Mouse (Mus musculus) hindbrain, embryonic 16.5 days (tissue): Measurements from ENCODE around the gene Lsm14a. TPM values are rescaled to one million over a fixed set of nuclear protein-coding genes. Genes with fewer than 3 reads are reported as not detected.
"Not testable (repeated sequence)": the region's sequence is repeated elsewhere in the genome, so short reads cannot be mapped to it uniquely, and the experiment has no call there.

Experiments used
- ATAC-seq: fragments of 200-750 bp; cut with Nextera tagmentation; 2 replicates; pipeline ENCODE4 v1.8.0; 2017; ENCODE audit warnings: moderate TSS enrichment, moderate library complexity
- H3K27ac ChIP-seq: fragments of 300-500 bp; sonication (generic); 2 replicates; pipeline ENCODE4 v1.5.1; 2014; ENCODE audit warnings: low read depth, mild to moderate bottlenecking, control low read depth, low read length, moderate library complexity
- H3K27me3 ChIP-seq: fragments of 300-500 bp; sonication (generic); replicated peaks from 2 replicates; pipeline ENCODE4 v1.6.1; 2014; ENCODE audit warnings: low read length; ENCODE audit not compliant: control insufficient read depth, insufficient read depth
- H3K36me3 ChIP-seq: fragments of 300-500 bp; sonication (generic); 2 replicates; pipeline ENCODE4 v1.6.1; 2014; ENCODE audit warnings: mild to moderate bottlenecking, low read length, moderate library complexity, mixed read lengths; ENCODE audit not compliant: control insufficient read depth, insufficient read depth
- H3K4me1 ChIP-seq: fragments of 300-500 bp; sonication (generic); 2 replicates; pipeline ENCODE4 v1.6.1; 2014; ENCODE audit warnings: low read depth, low read length; ENCODE audit not compliant: control insufficient read depth, insufficient read depth
- H3K4me2 ChIP-seq: fragments of 300-500 bp; sonication (generic); 2 replicates; pipeline ENCODE4 v1.6.1; 2014; ENCODE audit warnings: mild to moderate bottlenecking, low read length, control low read depth, moderate library complexity
- H3K4me3 ChIP-seq: fragments of 300-500 bp; sonication (generic); 2 replicates; pipeline ENCODE4 v1.5.1; 2014; ENCODE audit warnings: mild to moderate bottlenecking, low read length, control low read depth, moderate library complexity
- H3K9ac ChIP-seq: fragments of 300-500 bp; sonication (generic); 2 replicates; pipeline ENCODE4 v1.6.1; 2014; ENCODE audit warnings: low read depth, mild to moderate bottlenecking, control low read depth, low read length, moderate library complexity
- H3K9me3 ChIP-seq: fragments of 300-500 bp; sonication (generic); 2 replicates; pipeline ENCODE4 v1.6.1; 2014; ENCODE audit warnings: mild to moderate bottlenecking, low read length, moderate library complexity; ENCODE audit not compliant: control insufficient read depth
- WGBS: fragments of 180-500 bp; shearing (Covaris S2); extraction: QIAGEN DNeasy Blood & Tissue Kit; methylation state at CpG from one replicate; pipeline ENCODE4 v1.1.7; 2014; 5-methylcytosine and 5-hydroxymethylcytosine counted together
- polyA plus RNA-seq: library from polyadenylated mRNA; unstranded; fragments of >200 nt; fragmentation: Nextera tagmentation; extraction: Ambion mirVana; gene quantifications from 2 replicates; pipeline ENCODE4 v1.2.1, GENCODE M21; 2015

Gene Lsm14a
- polyA plus RNA-seq, 1 experiment from 2014 or later = 50.6 TPM

DNA sequence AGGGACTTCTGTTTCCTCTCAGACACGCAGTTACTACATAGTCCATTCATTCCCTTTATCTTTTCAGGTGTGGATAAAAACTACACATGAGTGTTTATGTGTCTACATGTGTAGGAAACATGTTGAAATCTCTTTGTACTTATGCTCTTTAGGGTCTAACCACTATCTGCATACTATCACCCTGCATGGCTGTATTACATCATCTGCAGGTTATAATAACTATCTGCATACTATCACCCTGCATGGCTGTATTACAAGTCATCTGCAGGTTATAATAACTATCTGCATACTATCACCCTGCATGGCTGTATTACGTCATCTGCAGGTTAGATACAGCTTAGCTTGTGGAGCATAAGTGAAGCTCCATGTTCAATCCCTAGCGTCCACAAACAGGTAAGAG, 46.1 kb downstream of the Lsm14a start:
- Histone ChIP-seq H3K4me2 (no peak overlapping the region), H3K9me3 (no peaks in the 10 kb centered on the region), H3K9ac (no peak overlapping the region), H3K4me1 (no peaks in the 10 kb centered on the region), H3K36me3 (peaks cover 39% of the 10 kb centered on the region), H3K27me3 (no peaks in the 10 kb centered on the region), H3K4me3 (no peak overlapping the region), H3K27ac (no peak overlapping the region)
- WGBS = 92% methylated on average over 3 of the region's 3 CpGs
- no peak for ATAC-seq

DNA sequence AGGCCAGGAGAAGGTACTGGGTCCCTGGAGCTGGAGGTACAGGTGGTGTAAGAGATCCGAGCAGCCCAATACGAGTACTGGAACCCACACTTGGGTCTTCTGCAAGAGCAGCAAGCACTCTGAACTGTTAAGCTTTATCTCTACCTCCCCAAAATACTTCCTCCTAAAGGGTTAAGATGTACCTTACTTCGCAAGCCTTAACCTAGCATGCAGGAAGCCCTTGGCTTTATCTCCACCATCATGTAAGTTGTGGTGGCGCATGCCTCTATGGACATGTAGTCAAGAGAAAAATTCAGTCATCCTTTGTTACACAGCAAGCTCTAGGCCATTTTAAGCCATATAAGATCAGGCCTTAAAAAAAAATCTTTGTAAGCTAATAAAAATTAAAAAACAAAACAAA, 46.6 kb downstream of the Lsm14a start:
- WGBS = 93% methylated on average over 4 of the region's 4 CpGs
- Histone ChIP-seq H3K4me2 (no peak overlapping the region), H3K27me3 (no peaks in the 10 kb centered on the region), H3K9ac (no peak overlapping the region), H3K9me3 (no peaks in the 10 kb centered on the region), H3K4me3 (no peak overlapping the region), H3K27ac (no peak overlapping the region), H3K36me3 (peaks cover 38% of the 10 kb centered on the region), H3K4me1 (no peaks in the 10 kb centered on the region)
- ATAC-seq = no peak

DNA sequence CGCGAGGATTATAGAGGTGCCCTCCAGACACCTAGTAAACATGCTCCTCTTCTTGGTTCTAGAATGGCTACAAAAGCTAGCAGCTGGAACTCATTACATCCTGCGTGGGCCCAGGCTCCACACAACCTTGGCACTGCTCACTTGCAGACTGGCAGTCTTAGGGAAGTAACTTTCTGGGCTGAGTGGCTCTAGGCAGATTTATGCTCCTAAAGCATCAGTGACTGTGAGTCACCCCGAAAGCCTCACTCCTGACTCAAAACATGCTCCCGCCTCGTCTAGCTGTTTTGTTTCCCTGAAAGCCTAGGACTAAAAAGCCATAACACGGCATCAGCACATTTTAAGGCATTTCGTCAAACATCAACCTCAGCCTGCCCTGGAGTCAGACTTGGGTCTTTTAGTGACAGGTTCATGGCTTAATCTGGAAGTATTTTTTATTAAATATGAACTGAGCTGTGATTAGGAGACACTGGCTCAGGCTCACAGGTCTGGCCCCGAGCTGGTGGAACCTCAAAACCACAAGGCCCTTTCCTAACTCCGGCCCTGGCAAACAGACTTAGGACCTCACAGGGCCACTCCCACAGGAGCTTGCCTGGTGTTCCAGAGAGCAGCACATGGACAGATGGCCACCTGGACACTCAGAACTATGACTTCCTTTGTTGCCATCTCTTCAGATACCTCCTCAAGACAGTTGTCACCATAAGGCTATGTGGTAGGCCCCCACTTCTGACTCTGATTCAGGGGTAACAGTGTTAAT, 50.9 kb downstream of the Lsm14a start:
- no peak for ATAC-seq
- Histone ChIP-seq H3K27ac (no peak overlapping the region), H3K4me1 (no peaks in the 10 kb centered on the region), H3K4me2 (no peak overlapping the region), H3K9me3 (no peaks in the 10 kb centered on the region), H3K9ac (no peak overlapping the region), H3K27me3 (no peaks in the 10 kb centered on the region), H3K4me3 (no peak overlapping the region), H3K36me3 (peaks cover 22% of the 10 kb centered on the region)
- 94% methylated on average over 10 of the region's 10 CpGs for WGBS

DNA sequence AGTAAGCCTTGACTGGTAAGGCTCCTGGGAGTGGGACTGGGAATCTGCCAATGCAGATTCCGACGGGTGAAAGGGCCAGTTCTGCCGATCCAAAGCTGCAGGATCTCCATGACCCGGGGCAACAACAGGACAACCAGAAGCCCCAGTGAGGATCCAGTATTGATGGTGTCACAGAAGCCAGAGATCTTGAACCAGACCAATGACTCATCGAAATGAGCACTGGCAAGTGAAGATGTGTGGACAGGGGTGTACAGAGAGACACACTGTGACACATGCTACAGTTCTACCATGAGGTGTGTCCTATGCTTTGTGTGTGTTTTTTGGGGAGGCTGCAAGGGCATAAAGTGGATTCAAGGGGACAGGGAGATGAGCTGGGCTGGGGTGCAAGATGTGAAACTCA, 52.3 kb downstream of the Lsm14a start:
- Histone ChIP-seq H3K4me1 (no peaks in the 10 kb centered on the region), H3K4me3 (no peak overlapping the region), H3K9me3 (no peaks in the 10 kb centered on the region), H3K27ac (no peak overlapping the region), H3K36me3 (peaks cover 19% of the 10 kb centered on the region), H3K27me3 (no peaks in the 10 kb centered on the region), H3K9ac (no peak overlapping the region), H3K4me2 (no peak overlapping the region)
- WGBS = 92% methylated on average over 5 of the region's 5 CpGs
- no peak for ATAC-seq

DNA sequence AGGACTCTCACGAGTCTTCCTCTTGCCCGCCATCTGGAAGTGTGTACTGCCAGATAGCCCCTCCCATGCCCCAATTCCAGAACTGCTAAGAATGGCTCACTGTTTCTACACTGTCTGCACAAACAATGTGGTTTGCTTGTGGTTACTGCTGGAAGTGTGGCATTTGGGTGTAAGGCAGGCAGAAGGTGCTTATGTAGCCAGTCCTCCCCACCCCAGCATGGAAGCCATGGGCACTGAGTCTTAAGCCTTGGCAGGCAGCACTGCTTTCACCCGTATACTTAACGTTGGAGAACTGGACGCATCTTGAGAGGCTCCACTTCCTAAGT, 54.0 kb downstream of the Lsm14a start:
- H3K9ac ChIP-seq = no peak overlapping the region
- no peaks in the 10 kb centered on the region for H3K4me1 ChIP-seq
- no peak overlapping the region for H3K4me3 ChIP-seq
- peaks cover 11% of the 10 kb centered on the region; the same call in 1 of the 2 replicates for H3K36me3 ChIP-seq
- no peaks in the 10 kb centered on the region for H3K27me3 ChIP-seq
- H3K4me2 ChIP-seq = no peak overlapping the region
- H3K9me3 ChIP-seq = no peaks in the 10 kb centered on the region
- no peak for ATAC-seq
- no peak overlapping the region for H3K27ac ChIP-seq
- WGBS = 88% methylated on average over 5 of the region's 5 CpGs

DNA sequence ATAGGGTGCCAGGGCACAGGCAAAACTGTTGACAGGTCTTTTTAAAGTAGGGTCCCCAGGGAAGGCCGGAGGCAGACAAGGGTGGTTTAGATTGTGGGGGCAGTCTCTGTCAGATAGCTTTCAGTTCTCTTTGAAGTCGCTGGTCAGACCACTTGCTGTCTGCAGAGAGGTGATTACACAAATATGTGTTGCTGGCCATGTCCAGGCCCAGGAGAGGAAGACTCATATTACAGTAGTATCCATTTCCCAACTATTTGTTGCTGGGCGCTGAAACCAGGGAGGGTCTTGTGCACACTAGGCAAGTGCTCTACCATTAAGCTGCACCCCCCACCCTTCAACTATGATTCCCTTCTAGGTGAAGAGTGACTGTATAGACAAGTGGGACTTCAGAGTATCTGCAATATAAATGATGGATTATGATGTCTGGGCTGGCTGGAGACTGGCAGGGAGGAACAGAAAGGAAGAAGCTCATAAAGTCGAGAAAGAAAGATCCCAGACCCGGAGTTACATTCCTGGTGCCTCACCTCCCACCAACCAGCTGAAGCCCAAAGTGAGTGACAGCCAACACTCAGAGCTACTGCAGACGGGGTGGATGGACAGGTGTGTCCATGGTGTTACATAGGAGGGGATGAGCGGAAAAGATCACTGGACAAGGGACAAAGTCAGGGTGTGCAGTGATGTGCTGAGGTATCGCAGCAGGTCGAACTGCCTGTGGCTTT, 54.5 kb downstream of the Lsm14a start:
- Histone ChIP-seq H3K9ac (no peak overlapping the region), H3K4me1 (no peaks in the 10 kb centered on the region), H3K4me2 (no peak overlapping the region), H3K9me3 (no peaks in the 10 kb centered on the region), H3K27me3 (no peaks in the 10 kb centered on the region), H3K27ac (no peak overlapping the region), H3K36me3 (peaks cover 6% of the 10 kb centered on the region; the same call in 1 of the 2 replicates), H3K4me3 (no peak overlapping the region)
- 83% methylated on average over 9 of the region's 9 CpGs for WGBS
- no peak for ATAC-seq

DNA sequence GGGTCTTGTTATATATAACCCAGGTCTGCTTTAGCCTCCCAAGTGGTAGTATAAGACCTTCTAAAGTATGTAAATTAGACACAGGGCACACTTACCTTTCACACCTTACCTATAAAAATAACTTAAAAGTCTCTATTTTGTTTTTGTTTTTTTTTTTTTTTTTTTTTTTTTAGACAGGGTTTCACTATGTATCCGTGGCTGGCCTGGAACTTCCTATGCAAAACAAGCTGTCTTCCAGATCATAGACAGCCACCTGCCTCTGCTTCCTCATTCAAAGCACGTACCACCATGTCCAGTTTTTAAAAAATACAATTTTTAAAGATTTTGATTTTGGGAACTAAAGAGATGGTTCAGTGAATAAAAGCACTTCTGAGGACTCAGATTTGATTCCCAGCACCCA, 55.8 kb downstream of the Lsm14a start:
- H3K27ac ChIP-seq = no peak overlapping the region
- no peak overlapping the region for H3K4me2 ChIP-seq
- H3K9me3 ChIP-seq = no peaks in the 10 kb centered on the region
- ATAC-seq = no peak
- H3K4me1 ChIP-seq = no peaks in the 10 kb centered on the region
- no peaks in the 10 kb centered on the region for H3K27me3 ChIP-seq
- WGBS = 92% methylated on average over 2 of the region's 2 CpGs
- 0 out of 2 replicates have a peak, but pooled peaks cover 3% of the 10 kb centered on the region for H3K36me3 ChIP-seq
- H3K4me3 ChIP-seq = no peak overlapping the region
- H3K9ac ChIP-seq = no peak overlapping the region

DNA sequence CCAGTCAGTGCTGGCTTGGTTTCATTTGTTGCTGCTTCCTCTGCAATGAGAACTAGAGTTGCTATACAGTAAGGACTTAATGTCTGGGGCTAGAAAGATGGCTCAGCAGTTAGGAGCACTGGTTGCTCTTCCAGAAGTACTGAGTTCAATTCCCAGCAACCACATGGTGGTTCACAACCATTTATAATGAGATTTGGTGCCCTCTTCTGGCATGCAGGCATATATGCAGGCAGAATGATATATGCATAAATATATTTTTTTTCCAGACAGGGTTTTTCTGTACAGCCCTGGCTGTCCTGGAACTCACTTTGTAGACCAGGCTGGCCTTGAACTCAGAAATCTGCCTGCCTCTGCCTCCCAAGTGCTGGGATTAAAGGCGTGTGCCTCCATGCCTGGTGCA, 56.6 kb downstream of the Lsm14a start:
- H3K36me3 ChIP-seq, H3K9me3 ChIP-seq, H3K4me3 ChIP-seq, H3K9ac ChIP-seq, H3K27me3 ChIP-seq, H3K4me1 ChIP-seq, H3K27ac ChIP-seq, ATAC-seq, H3K4me2 ChIP-seq: not testable (repeated sequence)
- 73% methylated on average over 1 of the region's 1 CpGs for WGBS

DNA sequence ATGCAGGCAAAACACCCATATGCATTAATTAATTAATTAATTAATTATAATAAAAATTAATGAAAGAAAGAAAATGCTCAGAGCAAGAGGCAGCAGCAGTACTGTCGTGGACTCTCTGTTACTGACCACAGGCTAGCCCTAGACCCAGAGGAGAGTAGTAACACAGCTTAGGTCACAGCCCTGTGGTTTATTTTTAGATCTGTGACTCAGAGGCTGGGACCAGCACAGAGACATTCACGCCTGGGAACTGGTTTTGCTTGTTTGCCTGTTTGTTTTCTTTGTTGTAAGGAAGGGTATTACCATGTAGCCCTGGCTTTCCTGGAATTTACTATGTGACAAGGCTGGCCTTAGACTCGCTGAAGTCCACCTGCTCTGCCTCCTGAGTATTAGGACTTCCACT, 65.6 kb downstream of the Lsm14a start:
- Histone ChIP-seq H3K4me2 (no peak overlapping the region), H3K4me1 (no peaks in the 10 kb centered on the region), H3K9ac (no peak overlapping the region), H3K4me3 (no peak overlapping the region), H3K36me3 (no peaks in the 10 kb centered on the region), H3K9me3 (no peaks in the 10 kb centered on the region), H3K27me3 (no peaks in the 10 kb centered on the region), H3K27ac (no peak overlapping the region)
- ATAC-seq = no peak
- 74% methylated on average over 3 of the region's 3 CpGs for WGBS
